Mouse (Mus musculus): ENCODE data around the gene Glul.

Glul gene

DNA sequence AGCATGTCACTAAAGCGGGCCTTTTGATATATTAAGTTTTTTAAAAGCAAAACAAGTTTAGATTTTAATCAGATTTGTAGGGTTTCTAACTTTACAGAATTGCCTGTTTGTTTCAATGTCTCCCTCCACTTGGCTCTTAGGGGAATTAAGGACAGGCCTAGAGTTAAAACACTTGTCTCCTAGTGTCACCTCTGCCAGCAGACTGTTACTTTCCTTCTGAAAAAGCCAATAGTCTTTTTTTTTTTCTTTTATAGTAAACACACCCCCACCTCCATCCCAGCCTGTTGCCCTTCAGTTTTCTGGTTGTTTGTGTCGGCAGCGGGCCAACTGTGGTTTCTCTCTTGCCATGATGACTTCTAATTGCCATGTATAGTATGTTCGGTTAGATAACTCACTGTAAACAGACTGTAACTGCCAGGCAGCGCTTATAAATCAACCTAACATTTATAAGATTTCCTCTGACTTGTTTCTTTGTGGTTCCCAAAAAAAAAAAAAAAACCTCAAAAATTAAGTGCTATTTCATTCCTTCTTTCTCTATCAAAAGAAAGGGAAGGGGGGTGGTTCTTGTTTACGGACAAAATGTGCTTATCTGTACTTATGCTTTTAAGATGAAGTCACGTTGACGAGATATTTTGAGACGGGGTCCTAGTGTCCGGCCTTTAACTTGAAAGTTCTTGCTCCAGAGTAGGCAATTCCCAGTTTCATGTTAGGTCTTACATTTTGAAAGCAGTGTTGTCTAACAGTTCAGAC is 9.6 kb downstream of the Glul start:
- no peak for DNase-seq (ENCODE audit: low read depth, low spot score)

DNA sequence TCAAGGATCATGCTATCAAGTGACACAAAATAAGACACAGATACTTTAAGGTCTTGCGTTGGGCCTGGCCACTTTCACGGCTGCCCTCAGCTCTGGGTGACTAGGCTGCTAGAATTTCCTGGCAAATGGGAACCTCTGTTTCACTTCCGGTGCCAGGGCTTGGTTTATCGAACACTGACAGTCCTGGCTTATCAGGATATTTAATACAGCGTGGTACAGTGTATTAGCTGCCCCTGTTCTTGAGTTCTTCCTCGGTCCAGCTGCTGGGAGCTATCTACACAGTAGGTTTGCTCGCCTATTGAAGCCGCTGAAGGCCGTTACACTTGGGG is 10.2 kb downstream of the Glul start:
- DNase-seq (ENCODE audit: low read depth, low spot score), result no peak

DNA sequence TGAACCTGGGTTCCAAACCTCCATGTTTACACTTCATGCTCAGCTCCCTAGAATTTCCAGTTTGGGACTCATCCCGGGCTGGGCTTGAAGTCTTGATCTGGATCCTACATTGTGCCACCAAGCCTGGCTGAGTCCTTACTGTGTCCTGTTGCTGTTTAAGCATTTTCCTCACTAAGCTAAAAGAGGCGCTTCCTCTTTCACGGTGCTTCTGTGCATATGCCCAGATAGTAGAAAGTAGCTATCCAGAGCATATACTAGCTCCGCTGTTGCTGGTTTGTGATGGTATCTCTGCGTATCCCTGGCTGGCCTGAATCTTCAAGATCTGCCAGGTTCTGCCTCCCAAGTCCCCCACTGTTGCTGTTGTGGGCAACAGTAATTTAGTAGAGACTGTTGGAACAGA is 10.7 kb downstream of the Glul start:
- no peak for DNase-seq (ENCODE audit: low read depth, low spot score)

DNA sequence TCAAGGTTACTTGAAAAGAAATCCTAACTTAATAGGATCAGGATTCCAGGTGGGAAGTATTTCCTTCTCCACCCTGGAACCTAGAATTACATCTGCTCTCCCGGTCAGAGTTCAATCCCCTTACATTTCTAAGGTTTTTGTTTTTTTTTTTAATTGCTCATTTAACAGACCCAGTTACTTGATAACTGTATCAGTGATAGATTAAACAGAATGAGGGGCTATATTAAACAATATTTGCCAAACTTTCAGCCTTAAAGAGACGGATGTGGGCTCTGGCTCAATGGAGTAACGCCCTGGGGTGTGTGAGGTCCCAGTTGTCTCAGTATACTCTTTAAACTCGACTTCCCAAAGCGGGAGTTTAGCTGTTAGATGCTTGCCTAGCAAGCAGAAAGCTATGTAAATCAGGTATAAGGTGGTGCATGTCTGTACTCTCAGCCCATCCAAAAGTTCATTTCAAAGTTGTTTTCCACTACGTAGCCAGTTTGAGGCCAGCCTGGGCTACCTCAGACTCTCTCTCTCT is 11.6 kb downstream of the Glul start:
- no peak for DNase-seq (ENCODE audit: low read depth, low spot score)

DNA sequence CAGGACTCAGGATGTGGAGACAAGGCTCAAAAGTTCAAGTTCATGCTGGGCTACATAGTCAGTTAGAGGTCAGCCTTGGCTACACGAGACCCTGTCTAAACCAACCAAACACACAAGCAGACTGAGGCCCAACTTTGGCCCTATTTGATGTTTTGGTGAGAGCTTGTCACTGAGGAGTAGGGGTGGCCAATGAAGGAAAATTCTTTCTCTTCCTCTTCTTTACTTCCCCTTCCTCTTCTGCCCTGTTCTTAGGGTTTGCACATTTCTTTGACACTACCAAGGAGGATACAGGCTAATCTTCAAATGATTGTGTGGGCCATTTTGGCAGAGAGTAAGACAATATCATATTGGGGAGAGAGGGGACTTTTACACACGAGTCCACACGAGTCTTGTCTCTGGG is 14.1 kb downstream of the Glul start:
- no peak for DNase-seq (ENCODE audit: low read depth, low spot score)

DNA sequence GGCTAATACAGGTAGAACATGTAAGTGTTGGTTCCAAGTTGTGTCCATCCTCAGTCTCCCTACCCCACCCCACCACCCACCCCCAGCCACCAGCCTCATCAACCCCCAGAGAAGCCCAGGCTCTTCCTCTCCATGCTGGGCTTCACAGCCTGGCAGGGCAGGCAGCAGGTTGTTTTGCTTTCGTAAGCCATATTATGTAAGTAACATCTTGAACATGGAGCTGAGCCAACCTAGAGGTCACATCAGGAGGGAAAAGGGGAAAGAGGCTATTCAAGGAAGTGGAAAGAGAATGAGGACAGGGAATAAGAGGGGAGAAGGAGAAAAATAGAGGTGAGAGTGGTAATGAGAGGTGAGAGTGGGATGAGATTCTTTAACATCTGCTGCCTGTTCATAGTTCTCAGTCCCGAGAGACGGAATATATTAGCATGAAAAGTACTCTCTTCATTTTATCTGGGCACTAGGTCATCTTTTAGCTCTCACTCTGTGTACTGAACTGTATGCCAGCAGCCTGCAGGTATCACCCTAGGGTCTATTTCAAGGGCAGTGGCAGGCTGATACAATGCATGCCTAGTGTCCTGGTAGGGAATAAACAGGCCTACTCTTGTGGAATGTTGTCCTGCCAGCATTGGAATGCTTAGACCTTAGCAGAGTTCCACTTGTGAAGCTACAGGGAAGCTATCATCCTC is 18.9 kb downstream of the Glul start:
- no peak for DNase-seq (ENCODE audit: low read depth, low spot score)

DNA sequence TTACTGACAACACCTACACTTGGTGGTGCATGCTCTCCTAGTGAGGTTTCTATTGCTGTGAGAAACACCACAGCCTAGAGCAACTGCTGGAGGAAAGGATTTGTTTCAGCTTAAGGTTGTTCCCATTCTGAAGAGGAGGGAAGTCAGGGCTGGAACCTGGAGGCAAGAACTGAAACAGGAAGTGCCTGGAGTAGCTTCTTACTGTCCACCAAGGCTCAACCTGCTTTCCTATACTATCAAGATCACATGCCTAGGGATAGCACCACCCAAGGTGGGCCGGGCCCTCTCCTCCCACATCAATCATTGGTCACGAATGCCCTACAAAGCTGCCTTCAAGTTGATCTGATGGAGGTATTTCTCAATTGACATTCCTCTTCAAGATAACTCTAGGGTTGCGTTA is 21.9 kb downstream of the Glul start:
- no peak for DNase-seq (ENCODE audit: low read depth, low spot score)

DNA sequence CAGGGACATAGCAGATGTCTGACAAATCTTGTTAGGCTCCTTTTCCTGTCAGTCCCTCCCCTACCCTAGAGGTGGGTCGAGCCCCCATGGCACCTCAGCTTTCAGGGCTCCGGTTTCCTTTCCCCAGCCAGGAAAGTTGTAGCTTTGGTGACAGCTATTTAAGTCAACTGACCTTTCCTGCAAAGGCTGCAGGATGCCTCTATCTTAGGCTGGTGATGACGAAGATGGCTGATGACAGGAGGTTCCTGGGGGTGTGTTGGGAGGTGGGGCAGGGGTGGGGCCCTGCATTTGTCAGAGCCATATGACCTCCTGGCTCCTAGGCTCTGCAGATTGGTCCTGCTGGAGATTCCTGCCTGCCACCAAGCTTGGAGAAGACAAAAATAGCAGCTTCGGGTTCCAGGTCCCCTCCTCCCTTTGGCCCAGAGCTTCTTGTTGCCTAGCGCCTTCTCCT is 22.9 kb downstream of the Glul start:
- DNase-seq (ENCODE audit: low read depth, low spot score), result no peak

DNA sequence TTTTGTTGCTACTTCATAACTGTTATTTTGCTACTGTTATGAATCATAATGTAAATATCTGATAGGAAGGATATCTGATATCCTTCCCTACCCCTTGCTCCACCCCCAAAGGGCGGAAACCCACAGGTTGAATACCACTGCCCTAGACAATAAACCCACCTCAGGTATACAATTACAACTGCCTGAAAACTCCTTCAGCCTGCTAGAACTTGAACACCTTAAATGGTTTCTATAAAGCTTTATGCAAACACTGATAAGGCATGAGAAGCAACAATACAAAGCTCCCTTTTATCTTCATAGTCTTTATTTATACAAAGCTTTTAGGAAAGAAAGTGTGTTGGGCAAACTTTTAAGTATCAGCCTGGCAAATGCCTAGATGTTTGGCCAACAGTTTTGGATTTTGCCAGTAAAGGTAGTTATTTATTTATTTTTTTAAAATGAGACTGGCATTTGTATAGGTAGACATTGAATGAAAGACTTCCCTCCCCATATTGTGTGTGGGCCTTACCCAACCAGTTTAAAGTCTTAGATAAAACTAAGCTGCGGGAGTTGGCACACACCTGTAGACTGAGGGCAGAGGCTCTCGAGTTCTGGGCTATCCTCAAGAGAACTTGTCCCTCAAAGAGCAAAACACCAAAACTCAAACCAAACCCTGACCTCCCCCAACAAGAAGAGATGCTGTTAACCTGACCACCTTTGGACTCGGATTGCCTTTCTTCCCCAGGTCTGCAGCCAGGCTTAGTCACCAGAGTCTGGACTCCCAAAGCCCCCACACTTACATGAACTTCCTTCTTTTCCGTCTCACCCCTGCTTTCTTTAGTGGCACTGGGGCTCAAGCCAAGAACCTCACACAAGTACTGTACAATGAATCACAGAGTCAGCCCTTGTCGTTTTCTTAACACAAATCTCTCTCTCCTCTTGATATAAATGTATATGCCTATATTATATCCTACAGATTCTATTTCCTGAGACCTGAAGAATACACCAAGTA is 24.9 kb downstream of the Glul start:
- DNase-seq (ENCODE audit: low read depth, low spot score), result no peak

DNA sequence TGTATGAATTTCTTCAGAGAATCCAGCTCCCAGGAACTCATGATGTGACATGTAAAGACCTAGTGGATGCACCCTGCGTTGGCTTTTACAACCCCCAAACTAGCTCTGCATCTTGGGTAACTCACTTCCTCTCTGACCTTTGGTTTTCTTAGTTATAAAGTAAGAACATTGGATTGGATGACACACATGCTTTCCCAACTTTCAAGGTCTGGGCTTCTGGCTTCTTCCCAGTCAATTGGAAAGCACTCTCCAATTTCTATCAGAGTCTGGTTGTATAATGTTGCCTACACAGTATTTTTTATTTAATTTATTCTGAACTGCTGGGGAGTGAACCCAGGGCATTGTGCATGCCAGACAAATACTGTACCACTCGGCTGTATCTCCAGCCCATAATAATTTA is 30.7 kb downstream of the Glul start:
- DNase-seq (ENCODE audit: low read depth, low spot score), result no peak

DNA sequence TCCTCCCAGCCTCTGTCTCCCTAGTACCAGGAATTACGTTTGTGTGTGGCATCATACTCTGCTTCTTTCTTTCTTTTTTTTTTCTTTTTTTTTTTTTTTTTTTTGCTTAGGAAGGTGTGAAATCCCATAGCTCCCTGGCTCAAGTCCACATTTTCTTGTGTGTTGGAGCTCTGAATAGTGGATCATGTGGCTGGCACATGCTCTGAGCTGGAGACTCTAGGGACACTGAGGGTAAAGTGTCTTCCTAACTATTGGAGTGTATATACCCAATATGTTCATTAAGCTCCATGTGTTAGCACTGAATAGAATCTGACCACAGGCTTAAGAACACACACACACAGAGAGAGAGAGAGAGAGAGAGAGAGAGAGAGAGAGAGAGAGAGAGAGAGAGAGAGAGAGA is 34.0 kb downstream of the Glul start:
- DNase-seq (ENCODE audit: low read depth, low spot score), result no peak

DNA sequence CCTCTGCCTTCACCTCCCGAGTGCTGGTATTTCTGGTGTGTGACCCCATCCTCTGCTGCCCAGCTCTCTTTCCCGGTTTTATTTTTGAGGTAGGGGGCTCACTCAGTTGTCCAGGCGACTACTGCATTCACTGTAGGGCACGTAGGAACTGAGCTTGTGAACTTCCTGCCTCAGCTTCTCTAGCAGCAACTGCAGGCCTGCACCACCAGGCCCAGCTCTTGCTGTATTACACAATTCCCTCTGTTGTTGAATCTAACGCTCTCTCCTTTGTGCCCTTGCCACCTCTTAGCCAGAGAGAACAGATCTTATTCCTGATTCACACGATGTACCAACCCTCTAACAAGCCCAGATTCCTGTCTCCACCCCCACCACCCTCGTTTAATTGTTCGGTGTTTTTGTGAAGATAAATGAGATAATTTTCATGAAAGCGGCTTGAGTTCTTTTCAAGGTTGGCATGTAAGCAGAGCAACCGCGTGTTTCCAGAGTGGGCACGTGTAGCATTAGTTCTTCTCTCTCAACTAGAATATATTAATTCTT is 36.2 kb downstream of the Glul start:
- DNase-seq (ENCODE audit: low read depth, low spot score), result no peak

DNA sequence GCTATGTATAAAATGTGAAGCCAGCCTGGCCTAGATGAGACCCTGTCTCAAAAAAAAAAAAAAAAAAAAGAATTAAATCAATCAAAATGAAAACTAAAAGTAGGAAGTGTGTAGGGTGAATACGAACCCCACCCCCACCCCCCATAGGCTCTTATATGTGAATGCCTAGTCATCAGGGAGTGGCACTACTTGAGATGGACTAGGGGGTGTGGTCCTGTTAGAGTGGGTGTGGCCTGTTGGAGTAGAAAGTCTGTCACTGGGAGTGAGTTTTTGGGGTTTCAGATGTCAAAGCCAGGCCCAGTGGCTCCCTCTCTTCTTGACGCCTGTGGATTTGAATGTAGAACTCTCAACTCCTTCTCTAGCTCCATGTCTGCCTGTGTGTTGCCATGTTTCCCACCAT is 37.3 kb downstream of the Glul start:
- peak; percentile 30 for DNase-seq (ENCODE audit: low read depth, low spot score)

DNA sequence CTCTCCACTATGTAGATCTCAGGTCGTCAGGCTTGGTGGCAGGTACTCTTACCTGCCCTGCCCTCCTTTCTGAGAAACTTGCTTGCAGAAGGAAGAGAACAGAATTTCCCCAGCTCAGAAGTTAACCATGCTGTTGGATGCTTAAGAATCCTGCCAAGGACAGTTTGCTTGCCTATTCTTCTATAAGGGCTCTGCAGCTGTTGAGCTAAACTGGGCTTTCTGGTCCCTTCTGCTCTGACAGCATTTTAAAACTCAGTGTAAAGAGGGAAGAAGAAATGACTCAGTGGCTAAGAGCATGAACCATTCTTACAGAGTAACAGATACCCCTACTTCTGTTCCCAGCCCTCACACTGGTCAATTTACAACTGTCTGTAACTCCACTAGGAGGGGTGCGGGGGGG is 41.2 kb downstream of the Glul start:
- DNase-seq (ENCODE audit: low read depth, low spot score), result no peak

DNA sequence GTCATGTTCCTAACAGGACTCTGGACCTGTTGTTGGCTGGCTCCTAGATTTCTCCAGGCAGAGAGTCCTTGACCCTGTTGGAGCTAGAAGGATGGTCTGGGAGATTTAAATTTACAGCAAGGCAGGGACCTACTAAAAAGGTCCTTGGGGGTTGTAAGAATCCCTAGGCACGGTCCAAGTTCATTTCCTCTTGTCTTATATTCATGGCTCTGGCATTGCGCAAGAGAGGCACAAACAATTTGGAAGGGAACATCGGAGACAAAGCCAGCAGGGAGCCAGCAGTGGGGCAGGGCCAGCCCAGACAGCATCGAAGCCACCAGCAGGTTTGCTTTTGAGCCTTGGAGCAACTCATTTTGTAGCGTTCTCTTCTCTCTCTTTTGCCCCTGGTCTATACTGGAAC is 45.4 kb downstream of the Glul start:
- peak; percentile 59 for DNase-seq (ENCODE audit: low read depth, low spot score)

DNA sequence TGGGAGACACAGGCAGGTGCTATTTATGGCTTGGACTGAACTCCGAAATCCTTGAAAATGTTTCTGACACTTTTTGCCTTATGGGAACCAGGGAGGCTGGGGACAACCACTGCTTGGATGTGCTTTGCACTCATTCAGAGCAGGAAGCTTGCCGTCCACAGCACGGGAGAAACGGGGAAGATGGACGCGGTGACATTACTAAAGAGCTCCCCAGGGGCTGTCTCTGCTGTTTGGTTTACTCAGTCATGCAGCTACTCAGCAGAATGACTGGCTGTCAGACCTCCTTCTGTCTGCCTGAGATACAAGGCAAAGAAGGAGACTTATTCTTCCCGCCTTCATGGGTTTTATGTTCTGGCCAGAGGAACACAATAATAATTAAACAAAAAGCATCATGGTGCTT is 47.2 kb downstream of the Glul start:
- DNase-seq (ENCODE audit: low read depth, low spot score), result no peak

DNA sequence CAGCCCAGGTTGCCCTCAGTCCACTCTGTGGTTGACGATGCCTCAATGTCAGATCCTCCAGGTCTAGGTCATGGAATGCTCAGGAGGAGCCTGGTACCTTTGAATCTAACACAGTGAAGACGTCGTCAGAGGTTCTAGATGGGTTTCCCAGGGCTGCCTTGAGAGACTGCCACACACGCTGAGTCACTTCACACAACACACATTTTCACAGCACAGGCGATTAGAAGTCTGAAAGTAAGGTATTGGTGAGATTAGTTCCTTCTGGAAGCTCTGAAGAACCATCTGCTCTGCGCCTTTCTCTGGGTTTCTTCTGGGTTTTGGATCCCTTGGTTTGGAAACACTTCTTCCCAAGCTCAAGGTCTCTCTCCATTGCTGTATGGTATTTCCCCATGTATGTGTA is 48.1 kb downstream of the Glul start:
- no peak for DNase-seq (ENCODE audit: low read depth, low spot score)

DNA sequence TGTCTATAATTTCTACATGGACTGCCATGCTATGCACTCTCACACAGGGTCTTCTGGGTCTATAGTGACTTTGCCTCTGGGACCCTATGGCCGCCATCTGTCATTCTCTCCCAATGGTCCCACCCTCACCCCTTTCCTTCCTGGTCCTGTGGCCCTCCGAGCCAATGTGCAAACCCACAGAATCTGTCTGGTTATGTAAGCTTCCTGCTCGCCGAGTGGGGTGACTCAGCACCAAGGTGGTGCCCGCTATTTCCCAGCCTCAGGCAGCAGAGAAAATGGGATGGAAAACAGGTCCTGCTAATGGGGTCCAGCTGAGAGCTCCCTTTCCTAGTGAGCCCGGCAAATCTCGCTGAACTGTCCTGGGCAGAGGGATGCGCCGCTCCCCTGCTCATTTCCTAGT is 53.5 kb downstream of the Glul start:
- no peak for DNase-seq (ENCODE audit: low read depth, low spot score)

DNA sequence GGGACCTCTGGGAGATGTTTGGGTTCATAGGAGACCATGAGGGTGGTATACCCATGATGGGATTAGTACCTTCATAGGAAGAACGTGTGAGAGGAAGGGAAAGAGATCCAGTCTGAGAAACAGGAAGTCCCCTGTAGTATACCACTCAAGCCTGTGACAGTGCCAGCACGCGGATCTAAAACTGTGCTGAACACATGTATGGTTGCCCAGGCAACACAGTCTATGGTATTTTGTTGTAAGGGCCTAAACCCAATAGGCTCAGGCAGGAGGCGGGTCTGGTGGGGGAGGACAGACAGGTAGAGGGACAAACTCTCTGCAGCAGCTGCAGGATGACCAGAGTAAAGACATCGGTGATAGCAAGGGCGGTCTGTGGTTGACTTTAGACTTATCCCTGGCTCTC is 54.1 kb downstream of the Glul start:
- DNase-seq (ENCODE audit: low read depth, low spot score), result no peak

DNA sequence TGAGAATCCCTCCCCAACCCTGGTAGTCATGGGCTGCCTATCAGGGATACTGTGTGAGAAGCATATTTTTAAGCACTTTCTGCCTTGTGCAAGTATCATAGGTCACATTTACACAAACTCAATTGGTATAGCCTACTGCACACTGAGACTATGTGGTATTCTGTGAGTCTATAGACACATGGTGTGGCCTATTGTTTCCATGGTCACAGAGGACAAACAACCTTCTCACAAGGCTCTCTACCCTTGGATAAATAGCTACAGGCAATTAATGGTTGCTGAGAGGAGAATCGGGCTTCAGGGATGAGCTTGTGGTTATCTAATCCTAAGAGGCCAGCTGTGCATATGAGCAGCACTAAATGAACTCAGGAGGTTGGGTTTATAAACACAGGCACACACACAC is 58.1 kb downstream of the Glul start:
- DNase-seq (ENCODE audit: low read depth, low spot score), result no peak

All from ES-CJ7 (cell line).